Mouse (Mus musculus) forebrain, embryonic 15.5 days (tissue): ENCODE results near the gene Zfp628. TPM values are rescaled to one million over a fixed set of nuclear protein-coding genes. Genes with fewer than 3 reads are reported as not detected.
"Not testable (repeated sequence)": the region's sequence is repeated elsewhere in the genome, so short reads cannot be mapped to it uniquely, and the experiment has no call there.

Source experiments
- ATAC-seq: fragments of 200-750 bp; cut with Nextera tagmentation; replicated peaks from 2 replicates; pipeline ENCODE4 v1.8.0; 2017; ENCODE audit warnings: mild to moderate bottlenecking, moderate TSS enrichment, moderate library complexity
- H3K27ac ChIP-seq: fragments of 300-500 bp; sonication (generic); replicated peaks from 2 replicates; pipeline ENCODE4 v1.5.1; 2015; ENCODE audit warnings: mild to moderate bottlenecking, inconsistent platforms
- H3K27me3 ChIP-seq: fragments of 300-500 bp; sonication (generic); 2 replicates; pipeline ENCODE4 v1.6.1; 2015; ENCODE audit warnings: inconsistent platforms
- H3K36me3 ChIP-seq: fragments of 300-500 bp; sonication (generic); 2 replicates; pipeline ENCODE4 v1.6.1; 2015; ENCODE audit warnings: mild to moderate bottlenecking, inconsistent platforms
- H3K4me1 ChIP-seq: fragments of 300-500 bp; sonication (generic); 2 replicates; pipeline ENCODE4 v1.6.1; 2015; ENCODE audit warnings: inconsistent platforms
- H3K4me2 ChIP-seq: fragments of 300-500 bp; sonication (generic); replicated peaks from 2 replicates; pipeline ENCODE4 v1.6.1; 2015; ENCODE audit warnings: mild to moderate bottlenecking, inconsistent platforms
- H3K4me3 ChIP-seq: fragments of 300-500 bp; sonication (generic); 2 replicates; pipeline ENCODE4 v1.5.1; 2015; ENCODE audit warnings: mild to moderate bottlenecking, inconsistent platforms
- H3K9ac ChIP-seq: fragments of 300-500 bp; sonication (generic); replicated peaks from 2 replicates; pipeline ENCODE4 v1.6.1; 2015; ENCODE audit warnings: mild to moderate bottlenecking, inconsistent platforms
- H3K9me3 ChIP-seq: fragments of 300-500 bp; sonication (generic); 2 replicates; pipeline ENCODE4 v1.6.1; 2016; ENCODE audit warnings: inconsistent platforms
- WGBS: fragments of 180-500 bp; shearing (Covaris S2); methylation state at CpG from one replicate; pipeline ENCODE4 v1.1.7; 2015; ENCODE audit warnings: mixed read lengths; 5-methylcytosine and 5-hydroxymethylcytosine counted together
- polyA plus RNA-seq: library from polyadenylated mRNA; unstranded; fragments of >200 nt; fragmentation: Nextera tagmentation; extraction: Ambion mirVana; gene quantifications from 2 replicates; pipeline ENCODE4 v1.2.1, GENCODE M21; 2015

The Zfp628 gene
- 4.0 and 4.2 TPM in 2 replicates for polyA plus RNA-seq

DNA sequence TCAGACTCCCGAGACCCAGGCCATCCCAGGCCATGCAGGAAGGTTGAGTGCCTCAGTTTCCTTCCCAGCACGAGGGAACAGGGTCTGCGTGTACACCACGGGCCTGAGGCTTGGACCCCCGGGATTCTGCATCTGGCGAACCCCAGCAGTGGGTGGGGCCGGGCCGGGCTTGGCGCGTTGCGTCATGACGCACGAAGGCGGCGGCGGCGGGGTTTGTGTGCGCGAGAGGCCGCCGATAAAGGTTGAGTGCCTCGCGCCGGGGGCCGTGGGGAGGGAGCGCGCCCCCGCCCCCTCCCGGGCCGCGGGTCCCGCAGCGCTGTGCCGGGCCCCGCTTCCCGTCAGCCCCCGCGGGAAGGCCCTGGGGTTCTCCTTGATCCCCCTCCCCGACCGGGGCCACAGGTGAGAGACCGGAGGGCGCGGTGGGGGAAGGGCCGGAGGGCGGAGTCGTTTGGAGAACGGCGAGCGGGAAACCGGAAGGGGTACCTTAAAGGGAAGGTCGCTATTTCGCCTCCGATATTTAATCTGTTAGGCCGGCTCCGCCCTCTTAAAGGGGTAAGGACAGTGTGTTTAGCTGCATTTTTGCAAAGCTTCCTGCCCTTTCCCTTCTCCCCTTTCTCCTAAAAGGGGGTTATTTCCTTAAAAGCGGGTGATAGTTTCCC lies at the start of gene Zfp628:
TSS of gene Zfp628 (plus strand) at position 211 of the 659 bp plus-strand sequence.
- Histone ChIP-seq H3K27ac (peak within 1 kb of the TSS; percentile 97), H3K36me3 (peaks cover 15% of the 10 kb centered on the region), H3K9me3 (no peaks in the 10 kb centered on the region), H3K4me1 (peaks cover 21% of the 10 kb centered on the region), H3K9ac (peak within 1 kb of the TSS; percentile 76), H3K4me3 (peak within 1 kb of the TSS; percentile 69), H3K27me3 (no peaks in the 10 kb centered on the region), H3K4me2 (peak within 1 kb of the TSS; percentile 75)
- WGBS: under 1% methylated on average over 53 of the region's 56 CpGs
- peak; percentile 92 for ATAC-seq

DNA sequence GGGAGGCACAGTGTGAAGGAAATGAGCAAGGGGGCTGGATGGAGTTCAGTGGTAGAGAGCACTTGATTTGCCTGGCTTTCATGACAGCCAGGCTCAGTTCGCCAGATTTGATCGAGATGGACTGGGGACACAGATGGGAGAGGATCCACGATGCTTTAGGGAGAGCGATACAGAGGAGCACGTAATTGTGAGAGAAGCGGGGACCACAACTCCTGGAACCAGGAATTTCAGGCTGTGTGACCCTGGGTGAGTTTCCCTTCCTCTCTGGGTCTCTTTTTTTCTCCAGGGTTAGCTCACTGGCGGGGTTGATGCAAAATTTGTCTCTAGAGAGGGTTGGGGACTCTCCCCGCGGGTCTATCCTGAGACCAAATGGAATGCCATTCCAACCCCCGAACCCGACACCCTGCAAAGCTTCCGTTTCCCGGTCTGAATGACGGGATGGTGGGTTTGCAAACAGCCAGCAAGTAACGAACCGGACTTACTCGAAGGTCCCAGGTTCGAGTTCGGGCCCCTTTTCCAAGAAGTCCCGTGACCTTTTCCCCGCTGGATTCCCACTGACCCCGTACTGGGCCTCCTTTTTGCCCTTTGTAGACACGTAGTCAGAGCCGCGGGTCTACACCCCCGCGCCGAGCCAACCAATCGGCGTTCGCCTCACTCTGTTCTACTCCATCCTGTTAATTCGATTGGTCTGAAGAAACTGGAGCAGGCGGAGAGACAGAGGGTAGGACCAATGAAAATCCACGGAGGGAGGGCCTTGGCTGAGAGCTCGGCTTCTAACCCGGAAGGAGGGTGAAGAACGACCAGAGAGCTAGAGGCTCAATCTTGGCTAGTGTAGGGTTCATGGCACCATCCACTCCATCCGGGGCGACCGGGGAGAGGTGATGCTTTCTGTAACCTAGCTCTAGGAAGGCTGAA lies 49.2 kb upstream of the Zfp628 start:
- Histone ChIP-seq H3K4me1 (peaks cover 15% of the 10 kb centered on the region), H3K27ac (peak overlapping the region; percentile 69), H3K9ac (peak overlapping the region; percentile 66), H3K4me3 (peak overlapping the region; percentile 59), H3K4me2 (peak overlapping the region; percentile 68), H3K27me3 (no peaks in the 10 kb centered on the region), H3K9me3 (no peaks in the 10 kb centered on the region; the same call in 1 of the 2 replicates), H3K36me3 (no peaks in the 10 kb centered on the region)
- 3% methylated on average over 40 of the region's 40 CpGs for WGBS
- peak; percentile 100 for ATAC-seq

DNA sequence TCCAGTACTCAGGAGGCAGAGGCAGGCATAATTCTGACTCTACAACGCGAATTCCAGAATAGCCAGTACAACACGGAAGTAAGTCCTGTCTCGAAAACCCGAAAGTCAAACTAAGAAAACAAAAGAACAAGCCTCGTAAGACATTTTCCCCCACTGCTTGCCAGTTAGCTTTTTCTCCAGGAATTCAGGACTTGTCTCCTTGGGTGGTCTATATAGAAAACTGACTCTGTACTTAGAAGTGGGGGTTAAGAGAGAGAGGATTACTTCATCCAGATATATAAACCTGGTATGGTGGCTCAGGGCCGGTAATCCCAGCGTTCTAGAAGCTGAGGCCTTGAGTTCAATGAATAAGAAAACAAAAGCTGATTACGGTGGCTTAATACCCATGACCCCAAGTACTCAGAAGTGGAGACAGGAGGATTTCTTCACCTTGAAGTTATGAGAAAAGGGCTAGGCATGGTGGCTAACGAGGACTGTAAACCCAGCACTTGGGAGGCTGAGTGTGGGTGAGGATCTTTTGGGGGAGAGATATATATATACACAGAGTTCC lies 48.3 kb upstream of the Zfp628 start:
- H3K9ac ChIP-seq: peak overlapping the region; percentile 66
- peaks cover 15% of the 10 kb centered on the region for H3K4me1 ChIP-seq
- peak overlapping the region; percentile 59 for H3K4me3 ChIP-seq
- H3K9me3 ChIP-seq: no peaks in the 10 kb centered on the region; the same call in 1 of the 2 replicates
- 21% methylated on average over 10 of the region's 10 CpGs for WGBS
- 0 out of 2 replicates have a peak, but pooled peaks have one; percentile 3 for ATAC-seq
- H3K4me2 ChIP-seq: peak overlapping the region; percentile 45
- peak overlapping the region; percentile 66 for H3K27ac ChIP-seq
- H3K27me3 ChIP-seq: no peaks in the 10 kb centered on the region
- no peaks in the 10 kb centered on the region for H3K36me3 ChIP-seq

DNA sequence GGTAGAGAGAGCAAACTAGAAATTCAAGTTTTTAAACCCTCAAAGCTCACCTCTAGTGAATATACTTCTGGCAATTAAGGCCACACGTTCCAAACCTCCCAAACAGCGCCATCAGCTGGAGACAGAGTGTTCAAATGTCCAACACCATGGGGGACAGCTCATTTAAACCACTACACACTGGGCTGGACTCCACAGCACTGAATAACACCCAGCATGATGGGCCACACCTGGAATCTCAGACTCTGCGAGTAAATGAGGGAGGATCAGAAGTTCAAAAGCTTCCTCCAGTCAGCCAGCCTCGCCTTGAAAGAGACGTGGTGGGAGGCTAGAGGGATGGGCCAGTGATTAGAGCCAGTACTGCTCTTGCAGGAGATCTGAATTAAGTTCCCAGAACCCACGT lies 44.9 kb upstream of the Zfp628 start, which contains the start of gene Isoc2b:
TSS of gene Isoc2b (minus strand) at position 126 of the 400 bp plus-strand sequence.
- Histone ChIP-seq H3K4me2 (no peak within 1 kb of the TSS), H3K27me3 (no peaks in the 10 kb centered on the region), H3K9me3 (no peaks in the 10 kb centered on the region; the same call in 1 of the 2 replicates), H3K9ac (no peak within 1 kb of the TSS), H3K4me3 (no peak within 1 kb of the TSS), H3K27ac (no peak within 1 kb of the TSS), H3K36me3 (no peaks in the 10 kb centered on the region), H3K4me1 (peaks cover 15% of the 10 kb centered on the region)
- WGBS: 61% methylated on average over 6 of the region's 6 CpGs
- ATAC-seq: no peak

DNA sequence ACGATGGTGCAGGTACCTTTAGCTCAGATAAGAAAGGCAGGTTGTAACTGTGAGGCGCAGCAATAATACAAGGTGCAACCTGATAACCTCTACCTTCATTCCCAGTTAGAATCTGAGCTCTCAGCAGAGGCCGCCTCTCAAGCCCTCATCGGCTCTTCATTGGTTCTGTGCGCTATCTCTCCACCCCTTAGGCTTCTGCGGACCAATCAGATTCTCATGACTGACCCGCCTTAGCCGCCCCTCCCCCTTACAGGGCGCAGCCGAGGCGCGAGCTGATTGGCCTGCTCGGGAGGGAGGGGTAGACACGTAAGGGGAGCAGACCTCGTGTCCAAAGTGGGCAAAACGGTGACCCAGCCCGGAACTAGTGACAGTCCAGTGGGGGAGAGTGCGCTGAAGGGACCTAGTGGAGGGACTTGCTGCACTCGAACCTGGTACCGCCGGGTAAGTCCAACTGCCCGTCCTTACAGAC lies 38.2 kb upstream of the Zfp628 start, which contains the start of gene Isoc2a:
TSS of gene Isoc2a (plus strand) at position 401 of the 469 bp plus-strand sequence.
- Histone ChIP-seq H3K27ac (peak within 1 kb of the TSS; percentile 55), H3K4me2 (peak within 1 kb of the TSS; percentile 87), H3K4me3 (peak within 1 kb of the TSS; percentile 57), H3K9ac (peak within 1 kb of the TSS; percentile 47), H3K4me1 (peaks cover 15% of the 10 kb centered on the region), H3K36me3 (no peaks in the 10 kb centered on the region), H3K9me3 (no peaks in the 10 kb centered on the region), H3K27me3 (no peaks in the 10 kb centered on the region)
- under 1% methylated on average over 22 of the region's 22 CpGs for WGBS
- ATAC-seq: peak; percentile 100

DNA sequence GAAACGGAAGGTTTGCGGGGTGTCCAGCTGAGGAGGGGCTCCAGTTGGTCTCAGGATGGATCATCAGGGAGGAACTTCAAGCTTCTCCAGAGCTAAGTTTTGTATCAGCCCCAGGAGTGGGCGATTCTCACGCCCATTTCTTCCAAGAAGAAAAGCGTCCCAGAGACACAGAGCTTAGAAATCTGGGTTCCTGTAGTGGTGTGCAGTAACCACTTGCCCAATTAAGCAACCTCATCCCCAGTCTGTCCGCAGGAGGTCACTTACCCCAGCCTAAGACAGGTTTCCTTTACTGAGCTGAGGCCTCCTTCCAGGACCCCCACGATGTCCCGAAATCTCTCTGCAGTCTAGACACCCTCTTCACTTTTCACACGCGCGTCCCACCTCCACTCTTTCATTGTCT lies 37.8 kb upstream of the Zfp628 start:
- H3K27ac ChIP-seq: no peak overlapping the region
- peaks cover 15% of the 10 kb centered on the region for H3K4me1 ChIP-seq
- peak overlapping the region; percentile 87 for H3K4me2 ChIP-seq
- H3K9ac ChIP-seq: peak overlapping the region; percentile 47
- peak overlapping the region; percentile 57 for H3K4me3 ChIP-seq
- 6% methylated on average over 11 of the region's 11 CpGs for WGBS
- H3K9me3 ChIP-seq: no peaks in the 10 kb centered on the region
- no peaks in the 10 kb centered on the region for H3K27me3 ChIP-seq
- peak; percentile 46 for ATAC-seq
- H3K36me3 ChIP-seq: no peaks in the 10 kb centered on the region

DNA sequence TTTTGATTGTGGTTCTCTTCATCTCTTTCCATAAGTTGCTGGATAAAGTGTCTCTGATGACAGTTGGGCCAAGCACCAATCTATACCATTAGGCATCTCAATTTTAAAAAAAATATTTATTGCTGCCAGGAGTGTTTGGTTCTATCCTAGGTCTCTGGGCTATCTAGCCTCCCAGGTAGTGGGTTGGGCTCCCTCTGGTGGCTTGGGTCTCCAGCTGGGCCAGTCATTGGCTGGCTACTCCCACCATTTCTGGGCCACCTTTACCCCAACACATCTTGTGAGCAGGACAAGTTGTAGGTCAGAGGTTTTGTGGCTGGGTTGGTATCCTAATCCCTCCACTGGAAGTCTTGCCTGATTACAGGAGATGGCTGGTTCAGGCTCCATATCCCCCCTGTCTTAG lies 36.8 kb upstream of the Zfp628 start:
- H3K4me3 ChIP-seq: no peak overlapping the region
- no peaks in the 10 kb centered on the region for H3K27me3 ChIP-seq
- H3K4me1 ChIP-seq: peaks cover 15% of the 10 kb centered on the region
- H3K9ac ChIP-seq: no peak overlapping the region
- H3K36me3 ChIP-seq: no peaks in the 10 kb centered on the region
- no peak for ATAC-seq
- no peak overlapping the region for H3K27ac ChIP-seq
- H3K4me2 ChIP-seq: no peak overlapping the region
- H3K9me3 ChIP-seq: no peaks in the 10 kb centered on the region

DNA sequence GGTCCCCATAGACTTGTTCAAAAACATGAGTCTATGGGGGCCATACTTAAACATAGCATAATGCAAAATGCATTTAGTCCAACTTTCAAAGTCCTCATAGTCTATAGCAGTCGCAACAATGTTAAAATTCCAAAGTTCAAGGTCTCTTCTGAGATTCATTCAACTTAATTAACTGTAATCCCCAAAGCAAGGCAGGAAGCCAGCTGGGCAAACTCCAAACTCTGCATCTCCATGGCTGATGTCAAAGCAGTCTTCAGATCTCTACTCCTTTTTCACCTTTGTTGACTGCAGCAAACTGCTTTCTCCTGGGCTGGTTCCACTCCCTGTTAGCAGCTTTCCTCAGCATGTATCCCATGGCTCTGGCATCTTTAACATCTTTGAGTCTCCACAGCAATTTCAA lies 36.0 kb upstream of the Zfp628 start:
- H3K4me3 ChIP-seq, H3K9me3 ChIP-seq: not testable (repeated sequence)
- WGBS: 74% methylated on average over 1 of the region's 1 CpGs

DNA sequence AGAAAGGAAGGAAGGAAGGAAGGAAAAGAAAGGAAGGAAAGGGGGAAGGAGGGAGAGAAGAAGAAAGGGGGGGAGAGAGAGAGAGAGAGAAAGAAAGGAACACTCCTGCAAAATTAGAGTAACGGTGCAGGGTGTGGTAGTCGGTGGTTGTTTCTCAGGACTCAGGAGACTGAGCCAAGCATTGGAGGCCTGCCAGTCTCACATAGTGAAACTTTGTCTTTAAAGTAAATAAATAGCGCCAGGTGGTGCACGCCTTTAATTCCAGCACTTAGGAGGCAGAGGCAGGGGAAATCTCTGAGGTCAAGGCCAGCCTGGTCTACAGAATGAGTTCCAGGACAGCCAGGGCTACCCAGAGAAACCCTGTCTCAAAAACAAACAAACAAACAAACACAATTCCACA lies 28.3 kb upstream of the Zfp628 start:
- no peak for ATAC-seq
- Histone ChIP-seq H3K4me3 (no peak overlapping the region), H3K4me1 (no peaks in the 10 kb centered on the region), H3K27me3 (no peaks in the 10 kb centered on the region), H3K9me3 (no peaks in the 10 kb centered on the region), H3K9ac (no peak overlapping the region), H3K27ac (no peak overlapping the region), H3K36me3 (no peaks in the 10 kb centered on the region), H3K4me2 (no peak overlapping the region)
- WGBS: 67% methylated on average over 4 of the region's 4 CpGs

More for the DNA sequence above, 36.0 kb upstream of the Zfp628 start:
- H3K36me3 ChIP-seq, ATAC-seq, H3K9ac ChIP-seq, H3K27me3 ChIP-seq, H3K4me2 ChIP-seq, H3K27ac ChIP-seq: not testable (repeated sequence)
- H3K4me1 ChIP-seq: peaks cover 15% of the 10 kb centered on the region

DNA sequence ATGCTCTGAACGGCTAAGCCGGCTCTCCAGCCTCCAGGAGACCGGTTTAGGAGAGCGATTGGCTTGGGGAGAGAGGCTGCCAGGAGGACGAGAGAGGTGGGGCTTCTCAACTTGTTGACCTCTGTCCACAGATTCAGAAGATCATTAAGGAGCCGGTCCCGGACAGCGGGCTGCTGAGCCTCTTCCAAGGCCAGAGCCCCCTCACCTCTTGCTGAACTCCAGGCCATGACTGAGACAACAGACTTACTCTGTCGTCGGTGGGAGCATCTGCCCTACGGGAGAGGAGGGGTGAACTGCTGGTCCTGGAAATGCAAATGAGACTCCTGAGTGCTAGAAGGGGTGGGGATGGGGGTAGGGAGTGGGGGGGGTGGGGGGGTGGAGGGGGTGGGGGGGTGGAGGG lies 19.8 kb upstream of the Zfp628 start:
- H3K4me3 ChIP-seq: no peak overlapping the region
- no peak overlapping the region for H3K27ac ChIP-seq
- H3K9ac ChIP-seq: no peak overlapping the region
- H3K27me3 ChIP-seq: no peaks in the 10 kb centered on the region
- H3K9me3 ChIP-seq: no peaks in the 10 kb centered on the region
- H3K4me1 ChIP-seq: peaks cover 7% of the 10 kb centered on the region
- no peak for ATAC-seq
- H3K36me3 ChIP-seq: no peaks in the 10 kb centered on the region
- 67% methylated on average over 11 of the region's 11 CpGs for WGBS
- H3K4me2 ChIP-seq: no peak overlapping the region

DNA sequence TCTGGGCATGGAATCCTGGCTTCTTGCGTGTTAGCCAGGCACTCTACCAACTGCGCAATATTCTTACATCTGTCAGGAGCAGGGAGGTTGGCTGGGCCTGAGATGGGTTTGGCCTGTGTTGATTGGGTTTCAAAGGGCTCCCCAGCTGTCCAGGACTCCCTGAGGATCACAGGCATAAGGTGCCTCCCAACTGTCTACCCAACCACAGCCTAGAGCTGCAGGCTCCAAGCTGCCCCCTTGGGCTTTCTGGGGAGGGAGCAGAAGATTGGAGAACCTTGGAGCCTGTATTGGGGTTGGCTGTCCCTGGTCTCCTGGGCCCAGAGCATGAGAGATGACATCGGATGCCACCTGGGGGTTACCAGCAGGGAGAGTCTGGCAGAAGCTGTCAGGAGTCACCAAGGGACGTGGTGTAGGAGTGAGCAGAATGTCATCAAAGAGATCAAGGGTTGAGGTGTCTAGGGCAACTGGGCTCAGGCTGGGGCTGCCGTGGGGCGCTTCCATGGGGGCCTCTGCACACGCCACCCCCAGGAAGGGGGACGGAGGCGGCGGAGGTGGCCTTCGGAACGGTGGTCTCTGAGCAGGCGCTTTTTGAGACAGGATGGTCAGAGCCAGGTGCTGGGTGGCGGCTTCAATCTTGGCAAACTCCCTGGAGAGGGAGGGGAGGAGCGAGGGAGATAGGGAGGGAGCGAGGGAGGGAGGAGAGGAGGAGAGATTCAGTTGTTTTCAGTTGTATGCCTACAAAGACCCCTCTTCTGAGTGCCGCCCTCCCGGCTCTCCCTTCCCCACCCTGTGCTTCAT lies 16.0 kb upstream of the Zfp628 start:
- Histone ChIP-seq H3K9ac (peak overlapping the region; percentile 33), H3K9me3 (no peaks in the 10 kb centered on the region), H3K4me3 (peak overlapping the region; percentile 30), H3K27ac (peak overlapping the region; percentile 38), H3K4me1 (peaks cover 9% of the 10 kb centered on the region), H3K36me3 (no peaks in the 10 kb centered on the region), H3K4me2 (peak overlapping the region; percentile 48), H3K27me3 (no peaks in the 10 kb centered on the region)
- ATAC-seq: peak; percentile 51
- WGBS: 27% methylated on average over 18 of the region's 18 CpGs
